Mouse (Mus musculus) adrenal gland, adult 2 months (tissue): Measurements from ENCODE around the gene Bcl2. TPM values are rescaled to one million over a fixed set of nuclear protein-coding genes. Genes with fewer than 3 reads are reported as not detected.
A peak's percentile ranks its signal among the peaks of the same experiment; 100 is the strongest.

Experiments
- DNase-seq: peaks from one replicate; pipeline ENCODE4 v3.0.0; 2021
- polyA plus RNA-seq: library from polyadenylated mRNA; depleted of rRNA; stranded (reverse); fragments of >200 nt; gene quantifications from 2 replicates; pipeline ENCODE4 v1.2.3, GENCODE M21; 2012
- total RNA-seq, 2 experiments: library from RNA; stranded (reverse); gene quantifications; 2 replicates each; pipeline ENCODE4 v1.2.3; 2021

The Bcl2 gene
- total and polyA plus RNA-seq, 3 experiments: 1.7 to 6.4 (median 3.7) TPM

DNA sequence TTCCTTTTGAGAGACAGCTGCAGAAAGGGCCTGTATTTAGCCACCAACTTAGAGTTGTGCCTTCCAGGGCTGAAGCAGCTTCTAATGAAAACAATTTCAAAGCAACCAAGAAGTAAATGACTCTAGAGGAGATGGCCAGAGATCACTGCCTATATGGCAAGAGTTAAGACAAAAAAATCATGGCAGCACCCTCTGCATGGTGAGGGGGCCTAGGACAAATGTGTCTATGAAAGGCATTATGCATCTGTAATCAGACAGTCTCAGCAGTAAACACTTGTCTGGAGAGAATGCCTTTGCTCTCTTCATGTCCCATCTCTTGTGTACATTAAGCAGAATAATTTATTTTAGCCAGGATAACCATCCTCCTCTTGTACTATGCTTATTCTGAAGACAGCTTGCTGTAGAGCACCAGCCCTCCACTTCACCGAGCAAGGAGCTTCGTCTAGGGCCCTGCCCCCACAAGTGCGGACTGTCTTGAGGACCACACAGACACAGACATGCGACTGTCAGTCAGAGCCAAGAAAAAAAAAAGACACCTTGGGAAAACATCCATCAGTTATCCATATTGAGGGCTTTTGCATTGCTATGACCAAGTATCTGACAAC is 126.1 kb downstream of the Bcl2 start:
- DNase-seq: no peak

DNA sequence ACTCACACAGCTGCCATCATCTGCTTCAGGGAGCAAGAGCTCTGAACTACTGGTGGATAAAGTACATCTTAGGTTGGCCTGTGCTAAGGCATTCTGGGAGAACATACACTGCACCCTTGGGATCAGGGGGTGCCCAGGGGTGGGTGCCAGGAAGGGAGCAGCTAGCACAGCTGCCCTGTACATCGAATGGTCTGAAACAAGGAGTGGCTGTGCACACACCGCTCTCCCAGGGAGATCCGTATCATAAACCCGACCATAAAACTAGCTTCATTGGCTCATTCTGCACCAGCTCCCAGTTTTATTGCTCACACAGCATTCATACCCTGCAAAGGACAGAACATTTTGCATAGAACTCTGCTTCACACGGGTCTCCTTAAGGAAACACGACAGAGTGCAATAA is 127.3 kb downstream of the Bcl2 start:
- no peak for DNase-seq

GRCm38 (mm10) chr1:106585349-106585748 is 128.7 kb downstream of the Bcl2 start:
- no peak for DNase-seq

DNA sequence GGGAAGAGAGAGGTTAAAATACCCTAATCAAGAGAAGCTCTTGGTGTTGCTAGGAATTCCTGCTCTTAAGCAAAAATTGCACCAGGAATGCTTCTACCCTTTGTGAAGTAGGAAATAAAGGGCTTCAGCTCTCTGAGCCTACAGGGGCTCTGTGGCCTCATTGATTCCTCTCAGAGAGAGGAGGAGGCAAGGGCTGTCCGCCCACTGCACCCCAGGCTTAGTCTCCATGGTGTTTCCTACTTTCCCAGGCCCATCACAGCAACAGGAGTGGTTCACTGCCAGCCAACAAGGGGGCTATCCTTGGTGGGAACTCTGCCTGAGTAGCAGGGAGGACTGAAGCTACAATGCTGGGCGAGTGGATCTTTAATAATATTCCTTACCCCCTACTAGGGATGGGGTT is 129.2 kb downstream of the Bcl2 start:
- DNase-seq: no peak

DNA sequence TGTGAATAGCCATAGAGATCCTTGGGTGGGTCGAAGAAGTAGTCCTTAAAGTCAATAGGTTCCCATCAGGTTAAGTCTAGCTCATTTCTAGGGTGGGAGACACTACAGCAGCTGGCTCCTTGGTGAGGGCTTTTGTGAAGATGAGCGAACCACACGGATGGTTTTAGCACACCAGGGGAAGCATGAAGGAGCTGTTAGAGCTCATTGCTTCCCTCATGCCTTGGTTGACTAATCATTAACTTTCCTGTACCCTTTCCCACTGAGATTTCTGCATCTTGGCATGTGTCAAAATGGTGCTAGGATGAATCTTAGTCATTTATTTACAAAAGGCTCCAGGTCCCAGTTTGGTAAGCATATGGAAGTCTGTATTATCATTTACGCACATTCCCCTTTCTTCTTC is 129.8 kb downstream of the Bcl2 start:
- DNase-seq: no peak

GRCm38 (mm10) chr1:106583245-106584241 is 130.5 kb downstream of the Bcl2 start:
- DNase-seq: peak; percentile 55

- DNase-seq: no peak
These were observed 131.3 kb downstream of the Bcl2 start for GRCm38 (mm10) chr1:106582810-106583209.

GRCm38 (mm10) chr1:106581812-106582211 is 132.3 kb downstream of the Bcl2 start:
- no peak for DNase-seq

DNA sequence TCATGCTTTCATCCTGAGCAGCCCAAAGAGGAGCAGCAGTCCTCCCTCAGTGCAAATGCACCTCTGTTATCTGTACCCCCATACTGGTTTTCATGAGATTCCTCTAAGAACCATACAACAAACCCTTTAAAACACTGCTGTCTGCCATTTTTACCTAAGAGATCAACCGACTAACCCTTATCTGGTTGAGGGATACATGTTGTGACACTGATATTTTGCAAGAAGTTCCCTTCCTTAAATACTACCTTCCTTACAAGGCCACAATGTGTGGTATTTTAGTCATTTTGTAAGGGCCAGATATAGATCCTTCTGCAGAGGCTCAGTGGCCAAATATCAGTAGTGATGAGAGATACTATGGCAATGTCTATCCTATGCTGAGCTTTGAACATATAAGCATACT is 134.3 kb downstream of the Bcl2 start:
- no peak for DNase-seq

- no peak for DNase-seq
These were observed 141.6 kb downstream of the Bcl2 start for GRCm38 (mm10) chr1:106572506-106572905.

- no peak for DNase-seq
These were observed 143.2 kb downstream of the Bcl2 start for GRCm38 (mm10) chr1:106570870-106571269.

GRCm38 (mm10) chr1:106570366-106570765 is 143.7 kb downstream of the Bcl2 start:
- no peak for DNase-seq

DNA sequence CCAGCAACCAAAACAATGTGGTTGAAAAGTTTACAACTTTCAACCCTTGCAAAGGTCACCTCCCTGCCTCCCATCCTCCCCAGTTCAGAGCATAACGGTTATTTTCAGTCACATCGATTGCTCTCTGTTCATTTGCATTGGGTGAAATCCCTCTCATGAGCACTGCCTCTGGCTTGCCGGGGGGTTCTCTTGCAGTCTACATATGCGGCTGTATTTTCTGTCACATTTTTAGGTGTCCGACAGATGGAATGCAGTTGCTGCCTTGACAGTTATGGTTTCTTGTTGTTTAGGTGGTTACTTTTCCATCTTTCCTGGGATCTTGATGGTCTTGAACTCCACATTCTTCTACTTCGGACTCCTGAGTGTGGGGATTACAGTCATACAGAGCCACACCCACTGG is 144.4 kb downstream of the Bcl2 start:
- no peak for DNase-seq

GRCm38 (mm10) chr1:106568868-106569267 is 145.2 kb downstream of the Bcl2 start:
- DNase-seq: no peak

GRCm38 (mm10) chr1:106567506-106567905 is 146.6 kb downstream of the Bcl2 start:
- DNase-seq: no peak

- no peak for DNase-seq
These were observed 147.7 kb downstream of the Bcl2 start for GRCm38 (mm10) chr1:106566120-106567086.

GRCm38 (mm10) chr1:106565238-106565637 is 148.8 kb downstream of the Bcl2 start:
- DNase-seq: no peak

DNA sequence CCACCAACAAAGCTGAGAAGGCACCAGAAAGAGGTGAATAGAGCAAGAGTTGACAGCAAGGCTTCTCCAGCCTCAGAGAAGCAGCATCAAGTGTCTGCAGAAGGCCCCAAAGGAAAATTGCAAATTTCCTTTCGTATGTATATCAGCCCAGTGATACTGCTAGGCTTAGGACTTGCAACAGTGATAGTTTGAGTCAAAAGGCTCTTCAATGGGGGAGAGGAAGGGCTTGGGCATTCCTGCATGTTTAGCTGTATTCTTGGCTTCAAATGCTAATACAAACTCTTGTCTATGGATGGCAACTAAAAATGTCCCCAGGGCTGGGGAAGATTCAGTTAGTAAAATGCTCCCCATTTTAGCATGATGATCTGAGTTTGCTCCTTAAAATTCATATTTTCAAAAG is 149.6 kb downstream of the Bcl2 start:
- no peak for DNase-seq

GRCm38 (mm10) chr1:106562751-106563150 is 151.3 kb downstream of the Bcl2 start:
- no peak for DNase-seq

DNA sequence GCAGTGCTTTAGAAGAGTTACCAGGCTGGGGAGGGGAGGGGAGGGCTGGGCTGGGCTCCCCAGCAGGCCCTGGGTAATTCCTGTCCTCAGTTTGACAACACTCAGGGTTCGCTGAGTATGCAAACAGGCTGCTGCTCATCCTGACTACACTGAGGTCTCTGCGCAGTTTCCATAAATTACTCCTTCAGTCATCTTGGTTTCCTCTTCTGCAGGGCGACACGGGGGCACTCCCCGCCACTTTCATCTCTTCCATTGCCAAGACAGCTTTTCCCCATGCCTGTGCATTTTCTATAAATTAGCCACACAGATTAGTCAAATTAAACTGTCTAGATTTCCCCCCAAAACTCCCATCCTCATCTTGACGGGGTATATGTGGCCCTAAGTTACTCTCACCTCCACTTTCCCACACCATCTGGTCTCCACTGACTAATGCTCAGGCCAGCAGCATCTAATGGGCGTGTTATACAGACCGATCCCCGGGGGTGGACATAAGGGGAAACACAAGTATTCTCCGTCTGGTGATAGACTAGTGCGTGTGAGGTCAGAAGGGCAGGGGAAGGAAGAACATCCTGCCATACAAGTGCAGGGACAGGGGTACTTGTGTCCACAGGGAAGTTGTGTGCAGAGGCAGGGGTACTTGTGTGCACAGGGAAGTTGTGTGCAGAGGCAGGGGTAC is 152.9 kb downstream of the Bcl2 start:
- no peak for DNase-seq

DNA sequence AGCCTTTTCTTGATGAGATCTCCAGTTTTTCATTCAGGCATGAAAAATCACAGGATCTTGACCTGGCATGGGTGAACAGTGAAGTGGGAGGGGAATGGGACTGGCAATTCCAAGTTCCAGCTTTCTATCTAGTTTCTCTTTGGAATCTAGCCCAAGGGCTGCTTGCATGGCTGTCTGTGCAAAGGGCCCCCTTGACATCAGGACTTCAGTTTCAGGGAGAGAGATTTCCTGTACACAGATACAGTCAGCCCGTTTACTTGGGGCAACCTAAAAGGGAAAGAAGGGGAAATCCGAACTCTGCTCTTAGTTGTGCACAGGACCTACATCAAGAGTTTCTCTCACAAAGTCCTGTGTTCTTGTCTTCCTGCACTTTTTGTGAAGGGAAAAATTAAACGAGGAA is 154.0 kb downstream of the Bcl2 start:
- DNase-seq: no peak
